Mouse (Mus musculus) erythroblast, embryonic 14.5 days (primary cell): ENCODE data around the gene Golph3.

Experiments used
- GATA1 ChIP-seq: IDR thresholded peaks from 2 replicates; pipeline ENCODE4 v1.6.1; 2012; ENCODE audit warnings: low read length, inconsistent platforms, mixed read lengths
- TAL1 ChIP-seq: IDR thresholded peaks from 3 replicates; pipeline ENCODE4 v1.6.1; 2012; ENCODE audit warnings: low read length, inconsistent platforms, mixed read lengths

- no peak for TF ChIP-seq TAL1
- no peak for TF ChIP-seq GATA1
These were observed 36.2 kb downstream of the Golph3 start for GRCm38 (mm10) chr15:12357459-12357858.
